Mouse (Mus musculus) ES-Bruce4 (cell line): ENCODE measurements at regions not wholly inside any gene's neighbourhood (a gene's known extent, or its start where the extent isn't known, plus 50 kb on each side); places are given as distances from the start of the nearest gene placed in this dataset.
"Not testable (repeated sequence)": the region's sequence is repeated elsewhere in the genome, so short reads cannot be mapped to it uniquely, and the experiment has no call there.

Experiments
- CTCF ChIP-seq: IDR thresholded peaks from one replicate; pipeline ENCODE4 v1.8.1; 2011; ENCODE audit warnings: low read depth, low read length
- EP300 ChIP-seq: IDR thresholded peaks from 2 replicates; pipeline ENCODE4 v1.6.1; 2011; ENCODE audit warnings: low read depth, low read length; ENCODE audit not compliant: insufficient read depth
- POLR2A ChIP-seq: IDR thresholded peaks from one replicate; pipeline ENCODE4 v1.8.1; 2011; ENCODE audit warnings: low read length; ENCODE audit not compliant: insufficient read depth

GRCm38 (mm10) chr16:58179981-58180380 is 228.3 kb upstream of the Dcbld2 start:
- not testable (repeated sequence) for TF ChIP-seq POLR2A, EP300, CTCF
